Comparison of ENCODE assay signal across 20 mouse cellular contexts in the genomic region with DNA sequence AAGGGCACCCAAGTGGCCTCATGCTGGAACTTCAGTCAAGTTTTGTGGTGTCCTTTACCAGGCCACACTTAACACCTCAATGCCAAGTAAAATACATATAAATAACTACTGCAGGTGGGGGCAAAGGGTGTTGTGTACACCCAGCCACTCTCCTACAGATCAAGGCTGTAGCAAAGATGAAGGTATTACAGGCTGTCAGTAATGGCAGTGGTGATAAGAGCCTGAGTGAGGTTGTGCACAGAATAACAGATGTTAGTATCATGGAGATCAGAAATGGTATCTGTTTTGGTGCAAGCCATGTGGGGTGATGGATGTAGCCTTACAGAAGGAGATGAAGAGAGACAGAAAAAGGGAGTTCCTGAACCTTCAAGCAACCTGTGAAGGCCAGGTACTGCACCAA. TPM values are rescaled to one million over a fixed set of nuclear protein-coding genes. Genes with fewer than 3 reads are reported as not detected.
A peak's percentile ranks its signal among the peaks of the same experiment; 100 is the strongest.
DNase-seq lines count a peak whose midpoint lies in the region; ATAC-seq and TF ChIP-seq lines count a peak whose summit lies in the region.
"Had no signal": no experiment of that assay in that cellular context is flagged by ENCODE, and none has a peak within 500 bp of the region (broad histone marks: within the 10 kb centered on the region; RNA-seq: fewer than 3 reads in every experiment).

No protein-coding gene starts in this region.

- peak; percentile 44 for TF ChIP-seq EP300 in liver, embryonic 14.5 days (IDR thresholded peaks at IDR 0.05; ENCODE audit: low read depth)

- no peak overlapping the region for H3K9ac ChIP-seq in liver, embryonic 14.5 days (replicated peaks)
- H3K9ac ChIP-seq: embryonic facial prominence, embryonic 13.5 days; forebrain, embryonic 13.5 days; forebrain, postnatal 0 days; hindbrain, embryonic 12.5 days had no signal

- no peak overlapping the region for H3K4me2 ChIP-seq in liver, embryonic 14.5 days (ENCODE audit: low read depth)
- H3K4me2 ChIP-seq: embryonic facial prominence, embryonic 13.5 days; forebrain, embryonic 13.5 days; hindbrain, embryonic 12.5 days had no signal

- H3K27ac ChIP-seq in liver, embryonic 14.5 days, result no peak overlapping the region
- H3K27ac ChIP-seq: embryonic facial prominence, embryonic 13.5 days; forebrain, embryonic 13.5 days; heart, embryonic 10.5 days; hindbrain, embryonic 12.5 days had no signal

- 0 out of 2 replicates have a peak, but pooled peaks have one; percentile 9 for ATAC-seq in G1E (ENCODE audit: extremely low read depth, insufficient number of reproducible peaks, low FRiP score, poor library complexity, severe bottlenecking)
- ATAC-seq in liver, embryonic 14.5 days (ENCODE audit: insufficient read depth), result peak; percentile 70
- ATAC-seq in megakaryocyte progenitor cell, adult 5-6 weeks (replicated peaks; ENCODE audit: poor library complexity), result peak; percentile 43
- ATAC-seq: forebrain, embryonic 13.5 days; forebrain, postnatal 0 days; hindbrain, embryonic 16.5 days had no signal

- no peak overlapping the region for H3K4me3 ChIP-seq in G1E (ENCODE audit: low read depth, low read length)
- no peak overlapping the region for H3K4me3 ChIP-seq in liver, embryonic 14.5 days (ENCODE audit: insufficient read depth in 1 of 2, low read depth in 2 of 2, low read length in 2 of 2)
- H3K4me3 ChIP-seq: embryonic facial prominence, embryonic 13.5 days; forebrain, embryonic 13.5 days; heart, embryonic 10.5 days; hindbrain, embryonic 12.5 days had no signal

- DNase-seq in G1E (ENCODE audit: low spot score), result no peak
- DNase-seq in c-Kit-positive CD71-positive TER-119-negative erythroid progenitor cells, embryonic 14.5 days (ENCODE audit: low read depth), result peak; percentile 19
- DNase-seq in liver, embryonic 14.5 days (ENCODE audit: low read depth in 3 of 3, low spot score in 3 of 3), result no peak
- DNase-seq in urinary bladder, postnatal 4 days (ENCODE audit: low spot score in 2 of 2), result no peak
- DNase-seq in urinary bladder, postnatal 25 days (ENCODE audit: low spot score), result no peak
- no peak for DNase-seq in adrenal gland, postnatal 36 days
- DNase-seq: adrenal gland, adult 8-10 months; cerebellum, adult 11-12 months; cerebellum, adult 9-10 months; cerebellum, postnatal 25 days; forebrain, postnatal 0 days; gastrocnemius, postnatal 14 days; heart, postnatal 10 days; heart, postnatal 4 days had no signal

- H3K36me3 ChIP-seq in G1E (replicated peaks), result peaks cover 21% of the 10 kb centered on the region
- H3K36me3 ChIP-seq in liver, embryonic 14.5 days (replicated peaks; ENCODE audit: control insufficient read depth, insufficient read depth, low read depth), result no peaks in the 10 kb centered on the region; the same call in 1 of the 2 replicates
- H3K36me3 ChIP-seq: hindbrain, embryonic 12.5 days had no signal

- no peaks in the 10 kb centered on the region for H3K9me3 ChIP-seq in G1E (replicated peaks)
- no peaks in the 10 kb centered on the region for H3K9me3 ChIP-seq in liver, embryonic 14.5 days (ENCODE audit: control insufficient read depth, low read length)
- H3K9me3 ChIP-seq: embryonic facial prominence, embryonic 13.5 days; forebrain, embryonic 13.5 days; heart, embryonic 10.5 days; hindbrain, embryonic 12.5 days had no signal

- peaks cover 35% of the 10 kb centered on the region for H3K4me1 ChIP-seq in G1E (ENCODE audit: insufficient read depth, low read depth, low read length)
- H3K4me1 ChIP-seq in liver, embryonic 14.5 days (replicated peaks; ENCODE audit: control insufficient read depth in 2 of 2, insufficient read depth in 2 of 2, low read length in 1 of 2), result peaks cover 25 to 29% of the 10 kb centered on the region in 2 experiments

- TF ChIP-seq CTCF in G1E (IDR thresholded peaks at IDR 0.05; ENCODE audit: low read depth, low read length), result no peak
- TF ChIP-seq CTCF in liver, embryonic 14.5 days (IDR thresholded peaks at IDR 0.05; ENCODE audit: low read depth), result no peak

- no peaks in the 10 kb centered on the region for H3K27me3 ChIP-seq in G1E (ENCODE audit: insufficient read depth, low read length)
- no peaks in the 10 kb centered on the region for H3K27me3 ChIP-seq in liver, embryonic 14.5 days (ENCODE audit: control insufficient read depth, insufficient read depth, low read length)
- H3K27me3 ChIP-seq: embryonic facial prominence, embryonic 13.5 days; forebrain, embryonic 13.5 days; hindbrain, embryonic 12.5 days had no signal

RNA-seq across cellular contexts. Expression of a gene that starts 52.2 kb away (rescaled TPM):
- 31.8 and 33.5 TPM in 2 replicates for total RNA-seq in G1E (2014; fragmentation: Nextera tagmentation)
- 19.6 and 26.2 TPM in 2 replicates for total RNA-seq in G1E (2017)
- 7.1 and 9.2 TPM in 2 replicates for polyA plus RNA-seq in G1E (2012)
- polyA plus RNA-seq in liver, embryonic 14.5 days (2012; rRNA removed), result 5.1 and 10.7 TPM in 2 replicates
- polyA plus RNA-seq in liver, embryonic 14.5 days (2014; fragmentation: Nextera tagmentation; extraction: Ambion mirVana), result 3.2 and 3.5 TPM in 2 replicates
- total RNA-seq in megakaryocyte progenitor cell, adult 5-6 weeks (2015), result 29.9 and 34.5 TPM in 2 replicates
- total RNA-seq in megakaryocyte progenitor cell, adult 5-6 weeks (2017), result 15.4 and 37.0 TPM in 2 replicates
- 10 to 100 TPM; 28.2 to 32.8 TPM for total RNA-seq in adrenal gland, postnatal 36 days (2021)

Comparison
In these comparisons a context has a peak if more than half of its experiments do, and no peak if none do; other contexts are left out.
1. ATAC-seq: peak in every context shown above with its lines; median percentile 70 in liver, embryonic 14.5 days; 43 in megakaryocyte progenitor cell, adult 5-6 weeks; 9 in G1E.